Mouse (Mus musculus) MEL (cell line): ENCODE measurements at regions not wholly inside any gene's neighbourhood (a gene's known extent, or its start where the extent isn't known, plus 50 kb on each side); places are given as distances from the start of the nearest gene placed in this dataset.

Experiments
- CHD1 ChIP-seq: IDR thresholded peaks from 2 replicates; pipeline ENCODE4 v1.6.1; 2012; ENCODE audit warnings: low read depth, mild to moderate bottlenecking, inconsistent platforms, low read length, improper control_type of control experiment
- ZC3H11A ChIP-seq: IDR thresholded peaks from 2 replicates; pipeline ENCODE4 v1.6.1; 2012; ENCODE audit warnings: low read depth, mild to moderate bottlenecking, inconsistent platforms, low read length, improper control_type of control experiment

DNA sequence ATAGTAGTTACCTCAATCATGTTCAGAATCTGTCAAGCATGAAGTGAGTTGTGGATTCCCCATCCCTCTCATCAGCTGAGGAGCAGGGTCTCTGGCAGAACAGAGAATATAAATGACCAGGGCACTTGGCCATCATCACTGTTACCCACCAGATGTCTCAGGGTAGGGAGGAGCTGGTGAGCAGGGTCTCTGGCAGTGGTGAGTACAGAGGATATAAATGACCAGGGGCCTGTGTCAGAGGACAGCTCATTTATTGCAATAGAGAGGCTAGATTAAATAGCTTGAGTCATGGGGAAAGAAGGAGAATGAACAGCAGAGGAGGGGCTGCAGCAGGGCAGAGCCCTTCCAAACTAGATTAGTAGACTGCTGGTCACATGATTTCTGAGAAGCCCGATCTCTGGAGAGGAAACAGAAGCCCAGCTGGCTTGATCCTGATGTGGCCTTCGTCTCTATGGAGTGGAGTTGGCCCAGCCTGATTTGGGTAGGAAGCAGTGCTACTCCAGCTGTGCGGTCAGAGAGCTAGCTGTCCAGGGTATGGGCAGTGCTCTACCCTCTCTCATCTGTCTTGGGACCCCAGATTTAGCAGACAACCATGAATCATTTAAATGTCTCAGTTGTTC, 766.3 kb downstream of the Dach1 start:
- TF ChIP-seq CHD1 (no peak), ZC3H11A (no peak)
